Mouse (Mus musculus): Measurements from ENCODE around the gene Cnmd. TPM values are rescaled to one million over a fixed set of nuclear protein-coding genes. Genes with fewer than 3 reads are reported as not detected.

Gene Cnmd
- total and polyA plus RNA-seq, 2 experiments, result 5.9 to 35.8 TPM

DNA sequence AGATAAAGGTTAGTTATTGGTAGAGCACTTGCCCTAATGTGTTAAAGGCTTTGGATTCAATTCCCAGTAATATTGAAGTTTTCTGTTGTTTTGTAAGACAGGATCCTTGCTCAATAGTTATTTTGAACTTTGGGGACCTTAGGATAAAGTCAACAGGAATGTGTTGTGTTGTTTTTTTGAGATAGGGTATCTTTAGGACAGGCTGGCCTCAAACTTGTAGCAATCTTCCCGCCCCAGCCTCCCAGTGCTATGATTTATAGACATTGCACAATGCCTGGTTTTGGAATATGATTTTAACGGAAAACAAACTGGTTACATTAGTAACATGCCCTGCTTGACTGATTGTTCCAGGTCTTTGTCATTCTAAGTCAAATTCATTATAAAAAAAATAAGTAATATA is 28.8 kb downstream of the Cnmd start:
- no peak for TF ChIP-seq POLR2A (IDR thresholded peaks at IDR 0.05; ENCODE audit: extremely low read depth, insufficient read depth, low read length)
- no peak for TF ChIP-seq CTCF (IDR thresholded peaks at IDR 0.05; ENCODE audit: low read depth, low read length)
- H3K27me3 ChIP-seq (ENCODE audit: control insufficient read depth, insufficient read depth, low read length), result no peaks in the 10 kb centered on the region
- peak; percentile 95 for DNase-seq (ENCODE audit: extremely low read depth, low read depth, low spot score)
- H3K36me3 ChIP-seq (ENCODE audit: control insufficient read depth, insufficient read depth, low read length), result peaks cover 4% of the 10 kb centered on the region; the same call in 1 of the 2 replicates
- WGBS, result 9% methylated on average over 2 of the region's 2 CpGs
- peak overlapping the region; percentile 83 for H3K27ac ChIP-seq (replicated peaks; ENCODE audit: insufficient read depth, low read depth, low read length)
- H3K9ac ChIP-seq (ENCODE audit: low read depth, low read length), result no peak overlapping the region
- H3K4me1 ChIP-seq (ENCODE audit: control insufficient read depth, insufficient read depth, low read length), result peaks cover 29% of the 10 kb centered on the region
- H3K79me2 ChIP-seq (ENCODE audit: control insufficient read depth, insufficient read depth, low read length), result no peaks in the 10 kb centered on the region
- no peak overlapping the region for H3K4me3 ChIP-seq (ENCODE audit: insufficient read depth, low read depth, low read length)

DNA sequence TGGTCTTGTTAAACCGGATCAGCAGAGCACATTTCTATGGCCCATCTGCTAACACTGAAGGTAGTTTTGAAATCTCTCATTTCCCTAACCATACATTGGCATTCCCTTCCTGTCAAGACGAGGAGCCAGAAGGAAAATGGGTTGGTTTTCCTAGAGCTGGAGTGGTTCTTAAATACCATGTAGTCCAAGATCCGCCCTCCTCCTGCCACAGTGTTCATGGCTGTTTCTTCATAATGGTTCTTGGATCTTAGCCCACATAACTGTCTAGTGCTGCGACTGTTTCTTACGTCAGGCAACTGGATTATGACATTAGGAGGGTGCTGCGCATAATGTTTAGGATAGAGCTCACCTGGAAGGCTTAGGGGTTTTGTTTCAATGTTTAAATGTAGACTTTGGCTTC is 29.6 kb downstream of the Cnmd start:
- DNase-seq (ENCODE audit: extremely low read depth, low read depth, low spot score), result peak; percentile 54
- Histone ChIP-seq H3K27me3 (ENCODE audit: control insufficient read depth, insufficient read depth, low read length) (no peaks in the 10 kb centered on the region), H3K4me3 (ENCODE audit: insufficient read depth, low read depth, low read length) (no peak overlapping the region), H3K9ac (ENCODE audit: low read depth, low read length) (no peak overlapping the region), H3K36me3 (ENCODE audit: control insufficient read depth, insufficient read depth, low read length) (peaks cover 8% of the 10 kb centered on the region), H3K27ac (replicated peaks; ENCODE audit: insufficient read depth, low read depth, low read length) (peak overlapping the region; percentile 83), H3K79me2 (ENCODE audit: control insufficient read depth, insufficient read depth, low read length) (no peaks in the 10 kb centered on the region), H3K4me1 (ENCODE audit: control insufficient read depth, insufficient read depth, low read length) (peaks cover 28% of the 10 kb centered on the region)
- 49% methylated on average over 6 of the region's 6 CpGs for WGBS
- TF ChIP-seq CTCF (IDR thresholded peaks at IDR 0.05; ENCODE audit: low read depth, low read length) (no peak), POLR2A (IDR thresholded peaks at IDR 0.05; ENCODE audit: extremely low read depth, insufficient read depth, low read length) (no peak)

DNA sequence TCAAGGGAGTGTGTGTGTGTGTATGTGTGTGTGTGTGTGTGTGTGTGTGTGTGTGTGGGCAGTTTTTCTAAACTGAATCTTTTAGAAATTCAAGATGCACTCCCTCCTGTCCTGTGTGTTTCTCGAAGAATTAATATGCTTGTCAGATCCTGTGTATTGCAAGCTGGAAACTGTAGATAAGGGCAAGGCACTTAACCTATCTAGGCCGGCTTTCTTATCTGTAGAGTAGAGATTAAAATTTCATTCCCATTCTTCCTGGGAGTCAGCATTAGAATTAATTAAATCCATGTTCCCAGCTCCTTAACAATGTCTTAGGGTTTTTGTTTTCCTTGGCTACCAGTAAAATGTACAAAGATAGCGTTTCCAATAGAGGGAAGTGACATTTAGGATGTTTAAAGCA is 40.8 kb downstream of the Cnmd start:
- Histone ChIP-seq H3K4me1 (ENCODE audit: control insufficient read depth, insufficient read depth, low read length) (no peaks in the 10 kb centered on the region; the same call in 1 of the 2 replicates), H3K4me3 (ENCODE audit: insufficient read depth, low read depth, low read length) (no peak overlapping the region), H3K9ac (ENCODE audit: low read depth, low read length) (no peak overlapping the region), H3K36me3 (ENCODE audit: control insufficient read depth, insufficient read depth, low read length) (peaks cover 48% of the 10 kb centered on the region), H3K27me3 (ENCODE audit: control insufficient read depth, insufficient read depth, low read length) (no peaks in the 10 kb centered on the region), H3K79me2 (ENCODE audit: control insufficient read depth, insufficient read depth, low read length) (no peaks in the 10 kb centered on the region), H3K27ac (replicated peaks; ENCODE audit: insufficient read depth, low read depth, low read length) (0 out of 2 replicates have a peak overlapping the region, but pooled peaks have one; percentile 48)
- no peak for DNase-seq (ENCODE audit: extremely low read depth, low read depth, low spot score)
- 71% methylated on average over 3 of the region's 3 CpGs for WGBS
- TF ChIP-seq CTCF (IDR thresholded peaks at IDR 0.05; ENCODE audit: low read depth, low read length) (no peak), POLR2A (IDR thresholded peaks at IDR 0.05; ENCODE audit: extremely low read depth, insufficient read depth, low read length) (no peak)

DNA sequence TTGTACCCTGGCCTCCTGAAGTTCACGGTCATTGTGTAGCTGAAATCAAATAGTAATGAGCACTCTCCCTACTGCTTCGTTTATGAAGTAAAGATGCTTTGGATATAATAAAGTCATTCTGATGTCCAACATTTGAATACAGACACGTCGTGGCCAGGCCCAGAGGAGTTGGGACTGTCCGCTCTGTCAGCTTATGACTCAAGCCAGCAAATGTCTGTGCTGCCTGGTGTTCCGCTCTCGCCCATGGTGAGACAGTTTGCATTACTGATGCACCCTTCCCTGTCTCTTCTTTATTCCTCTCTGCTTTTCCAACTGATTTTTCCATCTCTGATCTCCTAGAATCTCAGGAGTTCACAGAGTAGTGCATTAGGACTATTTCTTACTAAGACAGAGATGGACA is 42.2 kb downstream of the Cnmd start:
- no peaks in the 10 kb centered on the region; the same call in 1 of the 2 replicates for H3K4me1 ChIP-seq (ENCODE audit: control insufficient read depth, insufficient read depth, low read length)
- H3K4me3 ChIP-seq (ENCODE audit: insufficient read depth, low read depth, low read length), result no peak overlapping the region
- no peaks in the 10 kb centered on the region for H3K27me3 ChIP-seq (ENCODE audit: control insufficient read depth, insufficient read depth, low read length)
- WGBS, result 94% methylated on average over 7 of the region's 7 CpGs
- no peak overlapping the region for H3K9ac ChIP-seq (ENCODE audit: low read depth, low read length)
- H3K27ac ChIP-seq (replicated peaks; ENCODE audit: insufficient read depth, low read depth, low read length), result no peak overlapping the region
- peaks cover 43% of the 10 kb centered on the region for H3K36me3 ChIP-seq (ENCODE audit: control insufficient read depth, insufficient read depth, low read length)
- no peak for DNase-seq (ENCODE audit: extremely low read depth, low read depth, low spot score)
- H3K79me2 ChIP-seq (ENCODE audit: control insufficient read depth, insufficient read depth, low read length), result no peaks in the 10 kb centered on the region
- TF ChIP-seq CTCF (IDR thresholded peaks at IDR 0.05; ENCODE audit: low read depth, low read length) (no peak), POLR2A (IDR thresholded peaks at IDR 0.05; ENCODE audit: extremely low read depth, insufficient read depth, low read length) (no peak)

DNA sequence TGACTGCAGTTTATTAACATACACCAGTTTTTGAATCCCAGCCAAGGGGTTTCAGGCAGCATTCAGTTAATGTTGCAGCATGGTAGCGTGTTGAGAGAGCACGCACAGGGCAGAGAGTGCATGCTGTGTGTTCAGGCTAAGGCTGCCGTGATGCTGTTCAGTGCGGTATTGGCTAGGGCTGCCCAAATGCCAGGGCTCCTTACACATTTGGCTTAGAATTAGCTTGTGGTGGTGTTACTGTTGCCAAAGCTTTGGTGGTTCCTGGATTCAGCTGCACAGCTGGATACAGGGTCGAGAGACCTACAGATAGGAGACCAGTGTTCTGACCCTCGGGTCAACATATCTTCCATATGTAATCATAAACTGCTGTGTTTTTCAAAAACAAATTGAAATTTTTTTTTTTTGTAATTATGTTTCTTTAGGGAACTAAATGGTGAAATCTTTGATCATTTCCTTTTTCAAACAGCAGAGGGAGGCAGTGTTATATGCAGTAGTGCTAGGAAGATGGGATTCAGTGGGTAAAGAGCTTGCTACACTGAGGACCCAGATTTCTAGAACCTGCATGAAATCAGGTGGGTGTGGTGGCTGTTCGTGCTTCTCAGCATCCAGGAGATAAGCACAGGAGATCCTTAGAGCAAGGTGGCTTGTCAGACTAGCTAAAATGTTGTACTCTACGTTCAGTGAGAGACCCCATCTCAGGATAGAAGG is 44.7 kb downstream of the Cnmd start:
- H3K27me3 ChIP-seq (ENCODE audit: control insufficient read depth, insufficient read depth, low read length), result no peaks in the 10 kb centered on the region
- H3K4me1 ChIP-seq (ENCODE audit: control insufficient read depth, insufficient read depth, low read length), result no peaks in the 10 kb centered on the region; the same call in 1 of the 2 replicates
- 73% methylated on average over 8 of the region's 8 CpGs for WGBS
- H3K27ac ChIP-seq (replicated peaks; ENCODE audit: insufficient read depth, low read depth, low read length), result no peak overlapping the region
- no peak for TF ChIP-seq POLR2A (IDR thresholded peaks at IDR 0.05; ENCODE audit: extremely low read depth, insufficient read depth, low read length)
- TF ChIP-seq CTCF (IDR thresholded peaks at IDR 0.05; ENCODE audit: low read depth, low read length), result peak; percentile 28; the same call in 1 of the 2 replicates
- H3K4me3 ChIP-seq (ENCODE audit: insufficient read depth, low read depth, low read length), result no peak overlapping the region
- H3K79me2 ChIP-seq (ENCODE audit: control insufficient read depth, insufficient read depth, low read length), result no peaks in the 10 kb centered on the region
- peaks cover 41% of the 10 kb centered on the region for H3K36me3 ChIP-seq (ENCODE audit: control insufficient read depth, insufficient read depth, low read length)
- H3K9ac ChIP-seq (ENCODE audit: low read depth, low read length), result no peak overlapping the region
- peak; percentile 30 for DNase-seq (ENCODE audit: extremely low read depth, low read depth, low spot score)

DNA sequence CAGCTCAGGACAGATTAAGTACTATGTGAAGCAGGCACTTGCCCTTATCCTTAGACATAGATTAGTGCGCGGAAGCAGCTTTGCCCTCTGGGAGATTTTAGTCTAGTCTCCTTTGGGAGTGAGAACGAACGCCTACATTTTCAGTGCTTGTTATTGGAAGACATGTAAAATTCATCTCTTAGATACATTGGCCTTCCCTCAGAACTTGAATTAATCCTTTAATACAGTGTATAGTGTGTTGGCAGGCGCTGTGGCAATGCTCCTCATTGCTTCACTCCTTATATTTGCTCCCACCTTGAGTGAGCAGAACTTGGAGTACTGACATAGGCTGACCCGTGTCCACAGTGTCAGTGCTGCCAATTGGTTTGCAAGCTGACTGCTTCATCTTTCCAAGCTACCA is 53.7 kb downstream of the Cnmd start:
- peaks cover 47% of the 10 kb centered on the region for H3K36me3 ChIP-seq (ENCODE audit: control insufficient read depth, insufficient read depth, low read length)
- TF ChIP-seq POLR2A (IDR thresholded peaks at IDR 0.05; ENCODE audit: extremely low read depth, insufficient read depth, low read length), result no peak
- no peak for TF ChIP-seq CTCF (IDR thresholded peaks at IDR 0.05; ENCODE audit: low read depth, low read length)
- H3K4me1 ChIP-seq (ENCODE audit: control insufficient read depth, insufficient read depth, low read length), result no peaks in the 10 kb centered on the region
- no peaks in the 10 kb centered on the region for H3K27me3 ChIP-seq (ENCODE audit: control insufficient read depth, insufficient read depth, low read length)
- no peak for DNase-seq (ENCODE audit: extremely low read depth, low read depth, low spot score)
- H3K4me3 ChIP-seq (ENCODE audit: insufficient read depth, low read depth, low read length), result no peak overlapping the region
- WGBS, result 94% methylated on average over 6 of the region's 6 CpGs
- H3K27ac ChIP-seq (replicated peaks; ENCODE audit: insufficient read depth, low read depth, low read length), result no peak overlapping the region
- no peak overlapping the region for H3K9ac ChIP-seq (ENCODE audit: low read depth, low read length)
- H3K79me2 ChIP-seq (ENCODE audit: control insufficient read depth, insufficient read depth, low read length), result peaks cover 2% of the 10 kb centered on the region; the same call in 1 of the 2 replicates

All from liver, adult 2 months (tissue).